Mouse (Mus musculus): Measurements from ENCODE around the gene Wtap. TPM values are rescaled to one million over a fixed set of nuclear protein-coding genes. Genes with fewer than 3 reads are reported as not detected.

The Wtap gene
- total RNA-seq, 1 experiment from 2014 or later = 260 TPM

DNA sequence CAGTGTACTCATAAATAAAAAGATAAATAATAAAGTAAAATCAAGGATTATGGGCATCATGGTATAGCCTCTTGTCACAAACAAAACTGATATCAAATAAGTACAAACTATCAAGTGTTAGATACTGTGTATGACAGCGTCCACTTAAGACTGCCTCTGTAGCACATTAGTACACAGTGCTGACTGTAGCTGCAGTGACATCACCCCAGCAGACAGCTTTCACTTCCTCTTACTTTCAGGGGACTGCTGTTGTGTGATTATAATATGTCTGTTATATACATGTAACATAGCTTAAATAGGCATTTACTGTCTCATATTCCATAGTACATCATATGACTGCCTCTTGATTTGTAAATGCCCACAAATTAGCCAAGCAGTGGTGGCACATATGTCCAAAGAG, 72.9 kb downstream of the Wtap start:
- ATAC-seq (replicated peaks; ENCODE audit: insufficient number of reproducible peaks, low FRiP score, low TSS enrichment, poor library complexity, severe bottlenecking) = peak; percentile 58

Other genes starting within 250 kb of the Wtap start
- 19.7 to 53.8 TPM (median 24.1 TPM) in 3 replicates for gene Igf2r, start 224.5 kb downstream of the Wtap start, total RNA-seq (2017)
- gene Mas1, start 126.0 kb downstream of the Wtap start, total RNA-seq (2017) = not detected in 3 replicates
- gene Mrgprh, start 118.1 kb downstream of the Wtap start, total RNA-seq (2017) = not detected in 3 replicates
- 1.1 TPM in 1 of 3 replicates, not detected in the others for gene Pnldc1, start 83.9 kb downstream of the Wtap start, total RNA-seq (2017)
- 328 to 436 TPM (median 328 TPM) in 3 replicates for gene Tcp1, start 78.5 kb downstream of the Wtap start, total RNA-seq (2017)
- 38.6 to 83.5 TPM (median 62.1 TPM) in 3 replicates for gene Mrpl18, start 77.8 kb downstream of the Wtap start, total RNA-seq (2017)
- gene Acat3, start 53.6 kb downstream of the Wtap start, total RNA-seq (2017) = 0.68 to 2.3 TPM in 2 of 3 replicates, not detected in the other
- 5.4 to 12.1 TPM (median 10.4 TPM) in 3 replicates for gene Acat2, start 33.4 kb downstream of the Wtap start, total RNA-seq (2017)
- gene Sod2, start 12.7 kb upstream of the Wtap start, total RNA-seq (2017) = 65.9 to 86.6 TPM (median 72.3 TPM) in 3 replicates
- gene Gpr31b, start 58.1 kb upstream of the Wtap start, total RNA-seq (2017) = 1.3 to 2.8 TPM in 2 of 3 replicates, not detected in the other
- gene Tcp10b, start 66.9 kb upstream of the Wtap start, total RNA-seq (2017) = 0.85 TPM in 1 of 3 replicates, not detected in the others
- gene Unc93a, start 137.6 kb upstream of the Wtap start, total RNA-seq (2017) = 0.76 to 1.4 TPM (median 0.78 TPM) in 3 replicates
- gene Smok2a, start 227.0 kb upstream of the Wtap start, total RNA-seq (2017) = not detected in 3 replicates
- gene Smok2b, start 236.1 kb upstream of the Wtap start, total RNA-seq (2017) = not detected in 3 replicates